ENCODE assay signal across 8 mouse cellular contexts in genomic region chr2:174463370-174463769, GRCm38 (mm10). TPM values are rescaled to one million over a fixed set of nuclear protein-coding genes. Genes with fewer than 3 reads are reported as not detected.
DNase-seq lines count a peak whose midpoint lies in the region; ATAC-seq and TF ChIP-seq lines count a peak whose summit lies in the region.

No protein-coding gene starts in this region.

- DNase-seq in lung, adult 2 months, result no peak
- DNase-seq in lung, adult 18-20 months, result no peak
- DNase-seq in liver, embryonic 14.5 days (ENCODE audit: low read depth in 3 of 3, low spot score in 3 of 3), result no peak
- peak; percentile 30 for DNase-seq in stomach, postnatal 0 days (ENCODE audit: low spot score)
- DNase-seq in cerebellum, postnatal 36 days, result no peak
- DNase-seq in right cerebral cortex, adult 2 months (ENCODE audit: low spot score in 2 of 2), result no peak

- H3K9ac ChIP-seq in liver, embryonic 14.5 days (replicated peaks), result peak overlapping the region; percentile 90
- peak overlapping the region; percentile 87 for H3K9ac ChIP-seq in stomach, postnatal 0 days (ENCODE audit: low read length)

- peak overlapping the region; percentile 98 for H3K4me2 ChIP-seq in liver, embryonic 14.5 days (ENCODE audit: low read depth)
- peak overlapping the region; percentile 91 for H3K4me2 ChIP-seq in stomach, postnatal 0 days (replicated peaks; ENCODE audit: low read depth)

- no peak for TF ChIP-seq EP300 in liver, embryonic 14.5 days (IDR thresholded peaks at IDR 0.05; ENCODE audit: low read depth)
- TF ChIP-seq EP300 in stomach, postnatal 0 days (optimal IDR thresholded peaks at IDR 0.05), result no peak

- peak overlapping the region; percentile 98 for H3K27ac ChIP-seq in brown adipose tissue, adult 24 weeks (replicated peaks; ENCODE audit: low read depth, low read length)
- peak overlapping the region; percentile 43 for H3K27ac ChIP-seq in liver, embryonic 14.5 days
- peak overlapping the region; percentile 80 for H3K27ac ChIP-seq in stomach, postnatal 0 days (replicated peaks)

- no peaks in the 10 kb centered on the region; the same call in 1 of the 2 replicates for H3K4me1 ChIP-seq in lung, adult 2 months (ENCODE audit: control insufficient read depth, insufficient read depth, low read length)
- H3K4me1 ChIP-seq in brown adipose tissue, adult 24 weeks (ENCODE audit: control insufficient read depth, insufficient read depth, insufficient read length, low read length), result no peaks in the 10 kb centered on the region; the same call in 1 of the 2 replicates
- H3K4me1 ChIP-seq in liver, embryonic 14.5 days (replicated peaks; ENCODE audit: control insufficient read depth in 2 of 2, insufficient read depth in 2 of 2, low read length in 1 of 2), result peaks cover 4 to 5% of the 10 kb centered on the region in 2 experiments; a peak in 2 of 4 replicates
- no peaks in the 10 kb centered on the region; the same call in 1 of the 2 replicates for H3K4me1 ChIP-seq in stomach, postnatal 0 days (replicated peaks; ENCODE audit: control insufficient read depth, insufficient read depth)

- H3K9me3 ChIP-seq in liver, embryonic 14.5 days (ENCODE audit: control insufficient read depth, low read length), result no peaks in the 10 kb centered on the region
- no peaks in the 10 kb centered on the region for H3K9me3 ChIP-seq in stomach, postnatal 0 days (ENCODE audit: control insufficient read depth, low read length)

- peak overlapping the region; percentile 99 for H3K4me3 ChIP-seq in lung, adult 2 months (replicated peaks; ENCODE audit: extremely low read depth, low read depth, low read length)
- peak overlapping the region; percentile 88 for H3K4me3 ChIP-seq in brown adipose tissue, adult 24 weeks (ENCODE audit: insufficient read depth, low read depth, low read length)
- peak overlapping the region; percentile 80 to 81 for H3K4me3 ChIP-seq in liver, embryonic 14.5 days (ENCODE audit: insufficient read depth in 1 of 2, low read depth in 2 of 2, low read length in 2 of 2)
- H3K4me3 ChIP-seq in stomach, postnatal 0 days (ENCODE audit: low read depth, low read length), result peak overlapping the region; percentile 72

- no peak for TF ChIP-seq CTCF in lung, adult 2 months (IDR thresholded peaks at IDR 0.05; ENCODE audit: insufficient read depth, low read length)
- no peak for TF ChIP-seq CTCF in liver, embryonic 14.5 days (IDR thresholded peaks at IDR 0.05; ENCODE audit: low read depth)
- TF ChIP-seq CTCF in stomach, postnatal 0 days (IDR thresholded peaks at IDR 0.05; ENCODE audit: low read depth), result no peak

- WGBS in lung, adult 2 months, result 28% methylated on average over 10 of the region's 10 CpGs
- 28% methylated on average over 10 of the region's 10 CpGs for WGBS in liver, embryonic 14.5 days (ENCODE audit: insufficient replicate concordance)
- WGBS in stomach, postnatal 0 days, result 29% methylated on average over 10 of the region's 10 CpGs

- H3K27me3 ChIP-seq in liver, embryonic 14.5 days (ENCODE audit: control insufficient read depth, insufficient read depth, low read length), result no peaks in the 10 kb centered on the region
- H3K27me3 ChIP-seq in stomach, postnatal 0 days (ENCODE audit: control insufficient read depth, insufficient read depth, low read length), result no peaks in the 10 kb centered on the region

- peak; percentile 15 for ATAC-seq in granulocyte monocyte progenitor cell, adult 5-6 weeks (replicated peaks; ENCODE audit: poor library complexity, severe bottlenecking)
- ATAC-seq in liver, embryonic 14.5 days (ENCODE audit: insufficient read depth), result peak; percentile 24
- peak; percentile 30 for ATAC-seq in stomach, postnatal 0 days (ENCODE audit: low FRiP score, low TSS enrichment)

- TF ChIP-seq POLR2A in lung, adult 2 months (IDR thresholded peaks at IDR 0.05; ENCODE audit: borderline replicate concordance, extremely low read depth, low read depth, low read length), result no peak

- H3K36me3 ChIP-seq in liver, embryonic 14.5 days (replicated peaks; ENCODE audit: control insufficient read depth, insufficient read depth, low read depth), result peaks cover 50% of the 10 kb centered on the region
- peaks cover 5% of the 10 kb centered on the region; the same call in 1 of the 2 replicates for H3K36me3 ChIP-seq in stomach, postnatal 0 days (ENCODE audit: control insufficient read depth, insufficient read depth, low read length)

RNA-seq across cellular contexts. Expression of gene Atp5e, which starts 0.5 kb away (rescaled TPM):
- polyA plus RNA-seq in lung, adult 2 months (2012; rRNA removed), result 238 and 290 TPM in 2 replicates
- polyA plus RNA-seq in brown adipose tissue, adult 24 weeks (2012; ENCODE audit: insufficient read depth, insufficient read length, missing spikeins), result 3,468 and 3,874 TPM in 2 replicates
- total RNA-seq in granulocyte monocyte progenitor cell, adult 5-6 weeks (2014; fragmentation: Nextera tagmentation), result 648 and 734 TPM in 2 replicates
- 282 and 442 TPM in 2 replicates for total RNA-seq in granulocyte monocyte progenitor cell, adult 5-6 weeks (2017)
- polyA plus RNA-seq in liver, embryonic 14.5 days (2012; rRNA removed), result 145 and 238 TPM in 2 replicates
- polyA plus RNA-seq in liver, embryonic 14.5 days (2014; fragmentation: Nextera tagmentation; extraction: Ambion mirVana), result 467 and 483 TPM in 2 replicates
- polyA plus RNA-seq in stomach, postnatal 0 days (2015; fragmentation: Nextera tagmentation; extraction: Ambion mirVana), result 759 and 851 TPM in 2 replicates

RNA-seq across cellular contexts. Expression of gene Prelid3b, which starts 9.5 kb away (rescaled TPM):
- polyA plus RNA-seq in lung, adult 2 months (2012; rRNA removed), result 21.8 and 29.7 TPM in 2 replicates
- 263 and 265 TPM in 2 replicates for polyA plus RNA-seq in brown adipose tissue, adult 24 weeks (2012; ENCODE audit: insufficient read depth, insufficient read length, missing spikeins)
- total RNA-seq in granulocyte monocyte progenitor cell, adult 5-6 weeks (2014; fragmentation: Nextera tagmentation), result 76.8 and 88.4 TPM in 2 replicates
- total RNA-seq in granulocyte monocyte progenitor cell, adult 5-6 weeks (2017), result 213 and 215 TPM in 2 replicates
- polyA plus RNA-seq in liver, embryonic 14.5 days (2012; rRNA removed), result 43.3 and 60.7 TPM in 2 replicates
- 90.8 and 96.6 TPM in 2 replicates for polyA plus RNA-seq in liver, embryonic 14.5 days (2014; fragmentation: Nextera tagmentation; extraction: Ambion mirVana)
- polyA plus RNA-seq in stomach, postnatal 0 days (2015; fragmentation: Nextera tagmentation; extraction: Ambion mirVana), result 131 and 132 TPM in 2 replicates

RNA-seq across cellular contexts. Expression of gene Tubb1, which starts 12.9 kb away (rescaled TPM):
- polyA plus RNA-seq in lung, adult 2 months (2012; rRNA removed), result 17.4 and 38.3 TPM in 2 replicates
- not detected in 2 replicates for polyA plus RNA-seq in brown adipose tissue, adult 24 weeks (2012; ENCODE audit: insufficient read depth, insufficient read length, missing spikeins)
- not detected in 2 replicates for total RNA-seq in granulocyte monocyte progenitor cell, adult 5-6 weeks (2014; fragmentation: Nextera tagmentation)
- total RNA-seq in granulocyte monocyte progenitor cell, adult 5-6 weeks (2017), result 0.43 and 1.0 TPM in 2 replicates
- polyA plus RNA-seq in liver, embryonic 14.5 days (2012; rRNA removed), result 24.3 and 25.5 TPM in 2 replicates
- 24.9 and 32.2 TPM in 2 replicates for polyA plus RNA-seq in liver, embryonic 14.5 days (2014; fragmentation: Nextera tagmentation; extraction: Ambion mirVana)
- 0.08 and 0.11 TPM in 2 replicates for polyA plus RNA-seq in stomach, postnatal 0 days (2015; fragmentation: Nextera tagmentation; extraction: Ambion mirVana)

RNA-seq across cellular contexts. Expression of gene Ctsz, which starts 24.5 kb away (rescaled TPM):
- polyA plus RNA-seq in lung, adult 2 months (2012; rRNA removed), result 229 and 251 TPM in 2 replicates
- 155 and 162 TPM in 2 replicates for polyA plus RNA-seq in brown adipose tissue, adult 24 weeks (2012; ENCODE audit: insufficient read depth, insufficient read length, missing spikeins)
- 201 and 252 TPM in 2 replicates for total RNA-seq in granulocyte monocyte progenitor cell, adult 5-6 weeks (2014; fragmentation: Nextera tagmentation)
- 362 and 363 TPM in 2 replicates for total RNA-seq in granulocyte monocyte progenitor cell, adult 5-6 weeks (2017)
- polyA plus RNA-seq in liver, embryonic 14.5 days (2012; rRNA removed), result 61.0 and 71.0 TPM in 2 replicates
- polyA plus RNA-seq in liver, embryonic 14.5 days (2014; fragmentation: Nextera tagmentation; extraction: Ambion mirVana), result 96.9 and 98.5 TPM in 2 replicates
- polyA plus RNA-seq in stomach, postnatal 0 days (2015; fragmentation: Nextera tagmentation; extraction: Ambion mirVana), result 90.4 and 94.2 TPM in 2 replicates

RNA-seq across cellular contexts. Expression of gene Nelfcd, which starts 47.8 kb away (rescaled TPM):
- polyA plus RNA-seq in lung, adult 2 months (2012; rRNA removed), result 37.7 and 44.9 TPM in 2 replicates
- polyA plus RNA-seq in brown adipose tissue, adult 24 weeks (2012; ENCODE audit: insufficient read depth, insufficient read length, missing spikeins), result 19.5 and 27.0 TPM in 2 replicates
- 56.8 and 68.4 TPM in 2 replicates for total RNA-seq in granulocyte monocyte progenitor cell, adult 5-6 weeks (2014; fragmentation: Nextera tagmentation)
- 40.2 and 42.2 TPM in 2 replicates for total RNA-seq in granulocyte monocyte progenitor cell, adult 5-6 weeks (2017)
- polyA plus RNA-seq in liver, embryonic 14.5 days (2012; rRNA removed), result 54.1 and 58.2 TPM in 2 replicates
- 62.1 and 70.0 TPM in 2 replicates for polyA plus RNA-seq in liver, embryonic 14.5 days (2014; fragmentation: Nextera tagmentation; extraction: Ambion mirVana)
- 37.6 and 40.2 TPM in 2 replicates for polyA plus RNA-seq in stomach, postnatal 0 days (2015; fragmentation: Nextera tagmentation; extraction: Ambion mirVana)

Comparison
In these comparisons a context has a peak if more than half of its experiments do, and no peak if none do; other contexts are left out.
1. H3K27ac ChIP-seq: peak in every context shown above with its lines; median percentile 98 in brown adipose tissue, adult 24 weeks; 80 in stomach, postnatal 0 days; 43 in liver, embryonic 14.5 days.
2. RNA of gene Tubb1, which starts 12.9 kb away (polyA plus RNA-seq): 17.4 to 38.3 TPM in lung, adult 2 months and 24.3 to 32.2 TPM in liver, embryonic 14.5 days; 0.08 to 0.11 TPM in stomach, postnatal 0 days and not detected in brown adipose tissue, adult 24 weeks; every median in the first group is over 10 times any median in the second.
3. Peak in every context shown above with its lines, with median percentiles within 50 percentile points of each other: H3K4me3 ChIP-seq and ATAC-seq.